Mouse (Mus musculus): ENCODE data around the gene 1810009A15Rik.

- TF ChIP-seq GATA1 (IDR thresholded peaks at IDR 0.05; ENCODE audit: borderline replicate concordance, low read length) (no peak), FLI1 (IDR thresholded peaks at IDR 0.05; ENCODE audit: low read length) (no peak)
Observed at GRCm38 (mm10) chr19:8852236-8852928, 36.3 kb upstream of the 1810009A15Rik start.

Data from megakaryocyte, embryonic 14.5 days (primary cell).